Mouse (Mus musculus): ENCODE data around the gene Ndufs7. TPM values are rescaled to one million over a fixed set of nuclear protein-coding genes. Genes with fewer than 3 reads are reported as not detected.

Ndufs7 gene
- polyA plus RNA-seq (2014; fragmentation: Illumina TruSeq; extraction: RNeasy Lipid Tissue Mini Kit (QIAGEN cat#74804); ENCODE audit: low read depth, low replicate concordance), result 123 TPM

GRCm38 (mm10) chr10:80248971-80249640, at the start of gene Ndufs7:
Gene Ndufs7 (plus strand): TSS chr10:80249121.

DNA sequence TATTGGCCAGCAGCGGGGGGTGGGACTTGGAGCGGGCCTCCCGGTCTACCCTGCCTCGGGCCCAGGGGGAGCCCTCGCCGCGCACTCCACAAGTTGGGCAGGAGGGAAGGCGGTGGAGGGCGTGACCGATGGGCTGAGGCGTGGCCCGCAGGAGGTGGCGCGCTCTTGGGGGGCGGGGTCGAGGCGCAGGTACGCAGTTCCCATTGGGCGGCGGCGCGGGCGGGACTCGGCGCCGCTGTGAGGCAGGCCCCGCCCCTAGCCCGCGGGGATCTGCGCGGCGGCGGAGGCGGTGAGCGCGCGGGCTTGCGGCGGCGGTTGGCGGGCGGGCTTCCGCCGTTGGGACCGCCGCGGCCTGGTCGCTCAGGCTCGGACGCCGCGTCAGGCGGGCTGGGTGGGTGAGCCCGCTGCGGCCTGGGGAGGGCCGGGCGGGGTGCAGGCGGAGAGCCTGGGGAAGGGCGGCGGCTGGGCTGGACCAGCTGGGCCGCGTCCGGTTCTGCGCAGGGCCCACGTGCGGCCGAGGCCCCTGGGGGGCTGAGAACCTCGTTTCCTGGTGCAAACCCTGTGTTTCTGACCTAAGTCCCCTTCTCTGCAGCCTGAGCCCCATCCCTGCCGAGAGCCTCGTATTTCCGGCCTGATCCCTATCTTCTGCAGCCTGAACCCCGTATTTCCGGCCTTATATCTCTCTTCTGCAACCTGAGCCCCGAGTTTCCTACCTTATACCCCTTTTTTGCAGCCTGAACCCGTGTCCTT, 22.3 kb upstream of the Ndufs7 start, which contains the start of gene Mum1:
Mum1 (plus strand) TSS at position 19 of the 750 bp plus-strand sequence.

GRCm38 (mm10) chr10:80260642-80261584, 12.0 kb downstream of the Ndufs7 start, which contains the start of the genes Gamt and Dazap1:
Gene Gamt (minus strand): TSS chr10:80261012.
Gene Dazap1 (plus strand): TSS chr10:80261486.

DNA sequence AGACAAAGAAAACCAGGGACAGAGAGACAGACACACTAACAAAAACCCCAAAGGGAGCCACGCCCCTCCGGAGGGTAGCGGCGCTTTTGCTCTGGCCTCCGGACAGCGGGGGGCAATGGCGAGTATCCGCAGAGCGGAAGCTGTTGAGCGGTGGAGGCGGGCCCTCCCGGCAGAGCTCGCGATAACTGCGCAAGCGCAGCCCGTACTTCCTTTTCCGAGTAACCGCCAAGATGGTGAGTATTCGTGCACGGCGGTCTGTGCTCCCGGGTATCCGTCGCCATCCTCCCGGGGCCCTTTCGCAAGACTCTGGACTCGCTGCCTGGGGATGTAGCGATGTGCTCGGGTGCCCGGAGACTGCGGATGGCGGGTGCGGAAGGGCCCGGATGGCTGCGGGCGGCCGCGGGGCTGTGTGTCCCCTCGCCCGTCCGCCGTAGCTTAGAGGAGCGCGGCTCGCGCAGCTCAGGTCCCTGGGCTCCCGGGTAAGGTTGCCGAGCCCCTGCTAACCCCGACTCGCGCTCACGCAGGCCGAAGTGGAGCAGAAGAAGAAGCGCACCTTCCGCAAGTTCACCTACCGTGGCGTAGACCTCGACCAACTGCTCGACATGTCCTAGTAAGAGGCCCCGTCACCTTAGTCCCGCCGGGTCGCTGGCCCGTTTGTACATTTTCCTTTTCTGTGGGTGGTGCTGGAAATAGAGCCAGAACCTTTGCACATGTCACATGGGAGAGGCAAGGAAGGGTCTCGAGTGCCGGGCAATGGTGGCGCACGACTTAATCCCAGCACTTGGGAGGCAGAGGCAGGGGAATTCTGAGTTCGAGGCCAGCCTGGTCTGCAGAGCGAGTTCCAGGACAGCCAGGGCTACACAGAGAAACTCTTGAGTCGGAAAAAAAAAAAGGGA, 43.6 kb downstream of the Ndufs7 start, which contains the start of gene Rps15:
Rps15 (plus strand) TSS at position 203 of the 896 bp plus-strand sequence.

DNA sequence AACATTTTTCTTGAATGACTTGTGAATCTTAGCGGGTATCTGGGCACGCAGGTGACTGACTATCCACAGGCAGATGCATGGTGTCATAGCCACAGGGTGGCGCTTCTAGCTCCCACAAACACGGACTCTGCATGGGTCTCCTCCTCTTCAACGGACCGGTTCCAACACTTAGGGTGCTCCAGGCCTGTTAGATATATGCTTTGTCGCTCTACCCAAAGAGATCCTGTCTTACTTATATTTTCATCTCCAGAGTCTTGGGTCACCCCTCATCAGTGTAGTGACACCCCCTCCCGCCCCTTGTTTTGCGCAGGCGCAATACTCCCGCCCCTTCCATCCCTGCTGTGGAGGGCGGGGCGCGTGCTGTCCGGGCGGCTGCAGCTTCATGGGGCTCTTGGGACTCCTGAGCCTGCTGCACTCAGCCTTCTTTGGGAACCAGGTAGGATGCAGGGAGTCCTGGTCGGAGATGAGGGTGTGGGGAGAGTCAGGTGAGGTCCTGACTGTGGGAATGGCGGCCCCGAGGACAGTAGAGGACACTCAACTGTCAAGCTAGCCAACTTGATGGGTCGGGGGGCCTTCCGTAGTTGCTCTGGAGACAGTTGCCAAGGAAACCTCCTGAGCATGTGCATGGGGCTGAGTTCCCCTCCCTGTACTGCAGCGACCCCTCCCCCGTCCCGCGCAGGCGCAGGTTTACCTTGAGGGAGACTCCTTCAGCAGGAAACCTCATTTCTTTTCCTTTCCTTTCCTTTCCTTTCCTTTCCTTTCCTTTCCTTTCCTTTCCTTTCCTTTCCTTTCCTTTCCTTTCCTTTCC, 46.9 kb downstream of the Ndufs7 start, which contains the start of gene Apc2:
Apc2 (plus strand) TSS at position 360 of the 808 bp plus-strand sequence.

Other genes starting within 250 kb of the Ndufs7 start
- gene Arhgap45, start 232.5 kb upstream of the Ndufs7 start, polyA plus RNA-seq (2014; fragmentation: Illumina TruSeq; extraction: RNeasy Lipid Tissue Mini Kit (QIAGEN cat#74804); ENCODE audit: low read depth, low replicate concordance), result 13.2 TPM
- 65.7 TPM for gene Polr2e, start 209.3 kb upstream of the Ndufs7 start, polyA plus RNA-seq (2014; fragmentation: Illumina TruSeq; extraction: RNeasy Lipid Tissue Mini Kit (QIAGEN cat#74804); ENCODE audit: low read depth, low replicate concordance)
- gene Gpx4, start 202.0 kb upstream of the Ndufs7 start, polyA plus RNA-seq (2014; fragmentation: Illumina TruSeq; extraction: RNeasy Lipid Tissue Mini Kit (QIAGEN cat#74804); ENCODE audit: low read depth, low replicate concordance), result 681 TPM
- gene Sbno2, start 143.6 kb upstream of the Ndufs7 start, polyA plus RNA-seq (2014; fragmentation: Illumina TruSeq; extraction: RNeasy Lipid Tissue Mini Kit (QIAGEN cat#74804); ENCODE audit: low read depth, low replicate concordance), result 17.9 TPM
- gene Stk11, start 133.3 kb upstream of the Ndufs7 start, polyA plus RNA-seq (2014; fragmentation: Illumina TruSeq; extraction: RNeasy Lipid Tissue Mini Kit (QIAGEN cat#74804); ENCODE audit: low read depth, low replicate concordance), result 82.1 TPM
- gene Atp5d, start 110.5 kb upstream of the Ndufs7 start, polyA plus RNA-seq (2014; fragmentation: Illumina TruSeq; extraction: RNeasy Lipid Tissue Mini Kit (QIAGEN cat#74804); ENCODE audit: low read depth, low replicate concordance), result 268 TPM
- 29.3 TPM for gene Cbarp, start 108.3 kb upstream of the Ndufs7 start, polyA plus RNA-seq (2014; fragmentation: Illumina TruSeq; extraction: RNeasy Lipid Tissue Mini Kit (QIAGEN cat#74804); ENCODE audit: low read depth, low replicate concordance)
- gene Midn, start 100.8 kb upstream of the Ndufs7 start, polyA plus RNA-seq (2014; fragmentation: Illumina TruSeq; extraction: RNeasy Lipid Tissue Mini Kit (QIAGEN cat#74804); ENCODE audit: low read depth, low replicate concordance), result 28.1 TPM
- 219 TPM for gene Cirbp, start 83.1 kb upstream of the Ndufs7 start, polyA plus RNA-seq (2014; fragmentation: Illumina TruSeq; extraction: RNeasy Lipid Tissue Mini Kit (QIAGEN cat#74804); ENCODE audit: low read depth, low replicate concordance)
- gene 1600002K03Rik, start 76.2 kb upstream of the Ndufs7 start, polyA plus RNA-seq (2014; fragmentation: Illumina TruSeq; extraction: RNeasy Lipid Tissue Mini Kit (QIAGEN cat#74804); ENCODE audit: low read depth, low replicate concordance), result 19.9 TPM
- gene Efna2, start 69.6 kb upstream of the Ndufs7 start, polyA plus RNA-seq (2014; fragmentation: Illumina TruSeq; extraction: RNeasy Lipid Tissue Mini Kit (QIAGEN cat#74804); ENCODE audit: low read depth, low replicate concordance), result 1.4 TPM
- 56.7 TPM for gene Mum1, start 22.7 kb upstream of the Ndufs7 start, polyA plus RNA-seq (2014; fragmentation: Illumina TruSeq; extraction: RNeasy Lipid Tissue Mini Kit (QIAGEN cat#74804); ENCODE audit: low read depth, low replicate concordance)
- gene Gamt, start 11.9 kb downstream of the Ndufs7 start, polyA plus RNA-seq (2014; fragmentation: Illumina TruSeq; extraction: RNeasy Lipid Tissue Mini Kit (QIAGEN cat#74804); ENCODE audit: low read depth, low replicate concordance), result 196 TPM
- 85.8 TPM for gene Dazap1, start 12.4 kb downstream of the Ndufs7 start, polyA plus RNA-seq (2014; fragmentation: Illumina TruSeq; extraction: RNeasy Lipid Tissue Mini Kit (QIAGEN cat#74804); ENCODE audit: low read depth, low replicate concordance)
- gene Rps15, start 43.3 kb downstream of the Ndufs7 start, polyA plus RNA-seq (2014; fragmentation: Illumina TruSeq; extraction: RNeasy Lipid Tissue Mini Kit (QIAGEN cat#74804); ENCODE audit: low read depth, low replicate concordance), result 1,679 TPM
- 0.71 TPM for gene Apc2, start 46.9 kb downstream of the Ndufs7 start, polyA plus RNA-seq (2014; fragmentation: Illumina TruSeq; extraction: RNeasy Lipid Tissue Mini Kit (QIAGEN cat#74804); ENCODE audit: low read depth, low replicate concordance)
- 32.7 TPM for gene 2310011J03Rik, start 71.4 kb downstream of the Ndufs7 start, polyA plus RNA-seq (2014; fragmentation: Illumina TruSeq; extraction: RNeasy Lipid Tissue Mini Kit (QIAGEN cat#74804); ENCODE audit: low read depth, low replicate concordance)
- gene Pcsk4, start 80.4 kb downstream of the Ndufs7 start, polyA plus RNA-seq (2014; fragmentation: Illumina TruSeq; extraction: RNeasy Lipid Tissue Mini Kit (QIAGEN cat#74804); ENCODE audit: low read depth, low replicate concordance), result 5.3 TPM
- gene Reep6, start 80.8 kb downstream of the Ndufs7 start, polyA plus RNA-seq (2014; fragmentation: Illumina TruSeq; extraction: RNeasy Lipid Tissue Mini Kit (QIAGEN cat#74804); ENCODE audit: low read depth, low replicate concordance), result 55.6 TPM
- 9.4 TPM for gene Adamtsl5, start 99.3 kb downstream of the Ndufs7 start, polyA plus RNA-seq (2014; fragmentation: Illumina TruSeq; extraction: RNeasy Lipid Tissue Mini Kit (QIAGEN cat#74804); ENCODE audit: low read depth, low replicate concordance)
- 0.34 TPM for gene Plk5, start 107.3 kb downstream of the Ndufs7 start, polyA plus RNA-seq (2014; fragmentation: Illumina TruSeq; extraction: RNeasy Lipid Tissue Mini Kit (QIAGEN cat#74804); ENCODE audit: low read depth, low replicate concordance)
- gene Mex3d, start 138.5 kb downstream of the Ndufs7 start, polyA plus RNA-seq (2014; fragmentation: Illumina TruSeq; extraction: RNeasy Lipid Tissue Mini Kit (QIAGEN cat#74804); ENCODE audit: low read depth, low replicate concordance), result 14.4 TPM
- gene Mbd3, start 150.4 kb downstream of the Ndufs7 start, polyA plus RNA-seq (2014; fragmentation: Illumina TruSeq; extraction: RNeasy Lipid Tissue Mini Kit (QIAGEN cat#74804); ENCODE audit: low read depth, low replicate concordance), result 113 TPM
- 470 TPM for gene Uqcr11, start 157.7 kb downstream of the Ndufs7 start, polyA plus RNA-seq (2014; fragmentation: Illumina TruSeq; extraction: RNeasy Lipid Tissue Mini Kit (QIAGEN cat#74804); ENCODE audit: low read depth, low replicate concordance)
- 33.4 TPM for gene Tcf3, start 184.5 kb downstream of the Ndufs7 start, polyA plus RNA-seq (2014; fragmentation: Illumina TruSeq; extraction: RNeasy Lipid Tissue Mini Kit (QIAGEN cat#74804); ENCODE audit: low read depth, low replicate concordance)
- gene Onecut3, start 245.7 kb downstream of the Ndufs7 start, polyA plus RNA-seq (2014; fragmentation: Illumina TruSeq; extraction: RNeasy Lipid Tissue Mini Kit (QIAGEN cat#74804); ENCODE audit: low read depth, low replicate concordance), result not detected

All from adipose tissue, adult 10 weeks (tissue).